Mouse (Mus musculus) intestine, embryonic 14.5 days (tissue): ENCODE measurements around the gene Mael. TPM values are rescaled to one million over a fixed set of nuclear protein-coding genes. Genes with fewer than 3 reads are reported as not detected.

Source experiments
- ATAC-seq: fragments of 200-750 bp; cut with Nextera tagmentation; replicated peaks from 2 replicates; pipeline ENCODE4 v1.8.0; 2017; ENCODE audit warnings: low read depth, moderate number of reproducible peaks, moderate TSS enrichment, moderate library complexity; ENCODE audit not compliant: low FRiP score, low TSS enrichment
- DNase-seq: peaks from one replicate; pipeline ENCODE4 v3.0.0-alpha.2; 2018; ENCODE audit warnings: low spot score
- H3K27ac ChIP-seq: fragments of 300-500 bp; sonication (generic); 2 replicates; pipeline ENCODE4 v1.5.1; 2014; ENCODE audit warnings: low read depth, mild to moderate bottlenecking, control low read depth
- H3K27me3 ChIP-seq: fragments of 300-500 bp; sonication (generic); replicated peaks from 2 replicates; pipeline ENCODE4 v1.6.1; 2014; ENCODE audit warnings: low read length, control low read depth; ENCODE audit not compliant: control insufficient read depth, insufficient read depth
- H3K36me3 ChIP-seq: fragments of 300-500 bp; sonication (generic); 2 replicates; pipeline ENCODE4 v1.6.1; 2014; ENCODE audit warnings: low read length, control low read depth; ENCODE audit not compliant: control insufficient read depth, insufficient read depth
- H3K4me1 ChIP-seq: fragments of 300-500 bp; sonication (generic); replicated peaks from 2 replicates; pipeline ENCODE4 v1.6.1; 2014; ENCODE audit warnings: low read length, control low read depth, mixed read lengths; ENCODE audit not compliant: control insufficient read depth, insufficient read depth
- H3K4me2 ChIP-seq: fragments of 300-500 bp; sonication (generic); 2 replicates; pipeline ENCODE4 v1.6.1; 2014; ENCODE audit warnings: low read length
- H3K4me3 ChIP-seq: fragments of 300-500 bp; sonication (generic); 2 replicates; pipeline ENCODE4 v1.5.1; 2014; ENCODE audit warnings: low read depth, low read length, control low read depth, mixed read lengths
- H3K9ac ChIP-seq: fragments of 300-500 bp; sonication (generic); 2 replicates; pipeline ENCODE4 v1.6.1; 2014; ENCODE audit warnings: mild to moderate bottlenecking, low read length
- H3K9me3 ChIP-seq: fragments of 300-500 bp; sonication (generic); 2 replicates; pipeline ENCODE4 v1.6.1; 2016; ENCODE audit warnings: low read length, control low read depth; ENCODE audit not compliant: control insufficient read depth
- WGBS: fragments of 180-500 bp; shearing (Covaris S2); extraction: QIAGEN DNeasy Blood & Tissue Kit; methylation state at CpG from one replicate; pipeline ENCODE4 v1.1.7; 2014; 5-methylcytosine and 5-hydroxymethylcytosine counted together
- polyA plus RNA-seq: library from polyadenylated mRNA; unstranded; fragments of >200 nt; fragmentation: Nextera tagmentation; extraction: Ambion mirVana; gene quantifications from 2 replicates; pipeline ENCODE4 v1.2.1, GENCODE M21; 2014

The Mael gene
- polyA plus RNA-seq, 1 experiment from 2014 or later = not detected

DNA sequence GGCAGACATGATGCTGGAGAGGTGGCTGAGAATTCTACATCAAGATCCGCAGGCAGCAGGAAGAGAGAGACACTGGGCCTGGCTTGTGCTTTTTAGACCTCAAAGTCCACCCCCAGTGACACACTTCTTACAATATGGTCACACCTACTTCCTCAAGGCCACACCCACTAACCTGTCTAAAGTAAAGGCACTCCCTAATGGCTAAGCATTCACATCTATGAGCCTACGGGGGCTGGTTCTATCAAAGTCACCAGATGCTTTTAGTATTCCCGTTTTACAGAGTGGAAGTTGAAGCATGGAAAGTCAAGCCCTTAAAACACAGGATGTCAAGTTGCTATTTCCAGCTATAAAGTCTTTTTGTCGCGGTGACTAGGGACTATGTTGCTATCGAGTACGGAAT, 70.5 kb downstream of the Mael start:
- H3K9me3 ChIP-seq = no peaks in the 10 kb centered on the region
- no peaks in the 10 kb centered on the region for H3K36me3 ChIP-seq
- H3K27me3 ChIP-seq = no peaks in the 10 kb centered on the region
- 93% methylated on average over 7 of the region's 7 CpGs for WGBS
- H3K4me2 ChIP-seq = no peak overlapping the region
- ATAC-seq (no peak), DNase-seq (no peak)
- no peak overlapping the region for H3K9ac ChIP-seq
- no peaks in the 10 kb centered on the region for H3K4me1 ChIP-seq
- no peak overlapping the region for H3K4me3 ChIP-seq
- no peak overlapping the region for H3K27ac ChIP-seq

DNA sequence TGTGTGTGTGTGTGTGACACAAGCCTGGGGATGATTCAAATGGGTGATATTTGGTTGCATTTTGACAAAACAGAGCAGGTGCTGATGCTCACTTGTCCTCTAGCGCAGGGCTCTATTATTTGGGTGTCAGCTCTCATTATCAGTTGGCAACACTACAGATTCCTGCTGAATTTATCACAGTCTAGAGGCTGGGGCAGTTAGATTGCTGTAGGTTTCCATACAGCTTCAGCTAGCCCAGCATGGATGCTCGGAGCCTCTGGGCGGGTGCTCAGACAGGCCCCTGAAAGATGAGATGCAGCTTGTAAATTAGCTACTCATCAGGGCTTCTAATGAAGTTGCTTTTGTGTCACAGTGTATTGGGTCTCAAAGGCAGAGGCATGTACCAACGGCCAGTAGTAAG, 71.1 kb downstream of the Mael start:
- ATAC-seq (no peak), DNase-seq (no peak)
- Histone ChIP-seq H3K36me3 (no peaks in the 10 kb centered on the region), H3K4me2 (no peak overlapping the region), H3K9ac (no peak overlapping the region), H3K27ac (no peak overlapping the region), H3K9me3 (no peaks in the 10 kb centered on the region), H3K27me3 (no peaks in the 10 kb centered on the region), H3K4me3 (no peak overlapping the region), H3K4me1 (no peaks in the 10 kb centered on the region)
- WGBS = 95% methylated on average over 4 of the region's 4 CpGs

DNA sequence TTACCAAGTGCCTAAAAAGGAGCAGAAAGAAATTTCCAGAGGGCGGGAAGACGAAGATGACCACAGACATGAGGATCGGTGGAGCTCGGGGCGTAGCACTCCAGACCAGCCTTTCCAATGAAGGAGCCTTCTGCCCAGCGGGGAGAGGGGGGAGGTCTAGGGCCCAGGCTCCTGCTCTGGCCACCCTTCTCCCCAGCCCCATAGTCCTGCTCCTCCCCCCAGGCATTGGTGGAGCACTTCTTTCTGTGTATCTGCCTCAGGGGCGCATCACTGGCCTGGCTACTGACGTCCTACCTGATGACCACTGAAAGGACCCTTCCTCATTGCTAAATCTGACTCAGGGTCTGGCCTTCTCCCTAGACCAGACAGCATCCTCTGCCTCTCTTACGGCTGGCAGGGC, 73.4 kb downstream of the Mael start:
- no peaks in the 10 kb centered on the region for H3K36me3 ChIP-seq
- H3K4me1 ChIP-seq = no peaks in the 10 kb centered on the region
- no peak overlapping the region for H3K27ac ChIP-seq
- H3K9ac ChIP-seq = no peak overlapping the region
- no peak overlapping the region for H3K4me2 ChIP-seq
- ATAC-seq (no peak), DNase-seq (no peak)
- H3K27me3 ChIP-seq = no peaks in the 10 kb centered on the region
- no peaks in the 10 kb centered on the region for H3K9me3 ChIP-seq
- no peak overlapping the region for H3K4me3 ChIP-seq
- 84% methylated on average over 9 of the region's 9 CpGs for WGBS

DNA sequence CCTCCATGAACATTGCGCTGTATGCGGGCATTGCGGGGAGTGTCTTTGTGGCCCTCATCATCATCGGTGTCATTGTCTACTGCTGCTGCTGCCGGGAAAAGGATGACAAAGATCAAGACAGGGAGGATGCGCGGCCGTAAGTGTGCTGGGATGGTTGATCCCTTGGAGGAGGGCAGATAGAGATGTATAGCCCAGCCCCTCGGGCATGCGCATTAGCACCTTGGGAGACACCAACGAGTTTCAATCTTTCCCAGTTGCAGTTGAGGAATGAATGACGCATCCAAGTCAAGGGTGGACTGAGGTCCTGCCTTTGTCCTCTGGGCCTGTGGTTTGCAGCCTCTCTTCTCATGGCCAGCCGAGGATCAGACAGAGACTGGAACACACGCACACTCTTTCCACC, 74.0 kb downstream of the Mael start:
- DNase-seq (no peak), ATAC-seq (no peak)
- Histone ChIP-seq H3K4me1 (no peaks in the 10 kb centered on the region), H3K9me3 (no peaks in the 10 kb centered on the region), H3K27me3 (0 out of 2 replicates have a peak, but pooled peaks cover under 1% of the 10 kb centered on the region), H3K9ac (no peak overlapping the region), H3K27ac (no peak overlapping the region), H3K4me2 (no peak overlapping the region), H3K4me3 (no peak overlapping the region), H3K36me3 (no peaks in the 10 kb centered on the region)
- 90% methylated on average over 14 of the region's 14 CpGs for WGBS

DNA sequence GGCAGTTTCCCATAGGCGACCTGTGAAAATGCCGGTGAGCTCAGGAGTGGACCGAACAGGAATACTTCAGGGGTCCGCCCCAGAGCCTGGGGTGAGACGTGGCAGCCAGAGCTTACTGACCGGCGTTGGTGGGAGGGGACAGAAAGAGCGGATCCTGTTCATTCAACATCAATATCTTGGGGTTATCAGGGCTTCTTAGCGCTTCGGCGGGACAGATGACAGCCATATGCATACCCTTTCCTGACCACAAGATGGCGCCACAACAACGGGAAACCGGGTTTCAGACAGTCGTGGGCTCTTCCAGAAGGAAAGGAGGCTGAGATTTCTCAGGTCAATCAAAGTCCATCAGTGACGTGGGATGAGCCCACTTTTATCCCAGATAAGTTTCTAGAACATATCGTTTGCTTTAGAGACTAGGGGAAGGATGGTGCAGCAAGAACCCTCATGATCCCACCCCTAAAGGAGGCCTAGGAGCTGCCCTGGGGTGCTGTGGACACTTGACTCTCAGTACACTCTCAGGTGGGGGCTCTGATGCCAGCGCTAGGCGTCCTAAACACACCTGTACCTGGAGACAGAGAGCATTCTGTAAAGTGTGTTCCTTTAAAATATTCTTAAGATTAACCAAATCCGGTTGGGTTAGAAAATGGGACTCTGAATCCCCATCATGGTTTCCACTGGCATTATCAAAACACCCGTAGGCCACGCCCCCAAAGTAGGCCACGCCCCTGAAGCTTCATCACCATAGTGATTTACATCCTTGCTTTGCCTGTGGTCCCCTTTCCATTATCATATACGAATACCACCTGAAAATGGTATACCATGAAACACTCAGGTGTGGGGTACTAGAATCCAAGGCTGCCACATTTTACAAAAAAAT, 77.7 kb downstream of the Mael start:
- H3K9ac ChIP-seq = no peak overlapping the region
- peak; percentile 51; the same call in 1 of the 2 replicates for ATAC-seq
- no peak overlapping the region for H3K4me3 ChIP-seq
- no peaks in the 10 kb centered on the region for H3K36me3 ChIP-seq
- H3K9me3 ChIP-seq = no peaks in the 10 kb centered on the region
- no peaks in the 10 kb centered on the region for H3K4me1 ChIP-seq
- no peak overlapping the region for H3K27ac ChIP-seq
- WGBS = 20% methylated on average over 24 of the region's 24 CpGs
- peaks cover 11% of the 10 kb centered on the region; the same call in 1 of the 2 replicates for H3K27me3 ChIP-seq
- DNase-seq = peak; percentile 91
- H3K4me2 ChIP-seq = peak overlapping the region; percentile 28

DNA sequence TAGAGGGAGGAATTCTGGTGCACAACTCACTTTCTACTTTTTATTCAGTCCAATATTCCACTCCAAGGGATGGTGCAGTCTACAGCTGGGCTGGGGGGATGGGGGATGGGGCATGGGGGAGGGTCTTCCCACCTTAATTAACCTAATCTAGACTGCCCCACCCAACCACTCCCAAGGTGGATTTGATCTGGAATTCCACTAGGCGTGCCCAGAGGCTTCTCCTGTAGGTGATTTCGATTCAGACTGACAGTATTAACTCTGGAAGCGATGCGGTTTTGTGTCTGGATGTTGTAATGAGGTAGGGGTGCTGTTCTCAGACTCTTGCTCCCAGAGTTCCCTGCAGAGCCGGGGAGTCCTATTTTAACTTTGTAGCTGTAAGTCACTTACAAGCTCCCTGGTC, 78.4 kb downstream of the Mael start:
- 52% methylated on average over 5 of the region's 5 CpGs for whole genome bisulfite sequencing
- H3K4me1 ChIP-seq = no peaks in the 10 kb centered on the region
- no peak overlapping the region for H3K27ac ChIP-seq
- H3K36me3 ChIP-seq = no peaks in the 10 kb centered on the region
- DNase-seq (no peak), ATAC-seq (no peak)
- no peak overlapping the region for H3K9ac ChIP-seq
- no peak overlapping the region for H3K4me3 ChIP-seq
- peak overlapping the region; percentile 28; the same call in 1 of the 2 replicates for H3K4me2 ChIP-seq
- H3K27me3 ChIP-seq = peaks cover 18% of the 10 kb centered on the region
- H3K9me3 ChIP-seq = no peaks in the 10 kb centered on the region

DNA sequence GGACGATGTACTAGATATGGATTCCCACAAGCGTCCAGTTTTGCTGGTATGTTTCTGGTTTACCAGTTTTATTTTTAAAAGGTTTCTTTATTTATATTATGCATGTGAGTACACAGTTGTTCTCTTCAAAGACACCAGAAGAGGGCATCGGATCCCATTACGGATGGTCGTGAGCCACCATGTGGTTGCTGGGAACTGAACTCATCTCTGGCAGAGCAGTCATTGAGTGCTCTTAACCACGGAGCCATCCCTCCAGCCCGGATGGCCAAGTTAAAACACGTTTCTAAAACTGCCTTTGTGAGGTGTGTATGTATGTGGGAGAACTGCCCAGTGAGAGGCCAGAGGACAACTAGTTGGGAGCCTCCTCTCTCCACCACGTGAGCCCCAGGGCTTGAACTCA, 79.9 kb downstream of the Mael start:
- WGBS = 59% methylated on average over 9 of the region's 9 CpGs
- H3K27me3 ChIP-seq = peaks cover 26% of the 10 kb centered on the region
- no peak for ATAC-seq

DNA sequence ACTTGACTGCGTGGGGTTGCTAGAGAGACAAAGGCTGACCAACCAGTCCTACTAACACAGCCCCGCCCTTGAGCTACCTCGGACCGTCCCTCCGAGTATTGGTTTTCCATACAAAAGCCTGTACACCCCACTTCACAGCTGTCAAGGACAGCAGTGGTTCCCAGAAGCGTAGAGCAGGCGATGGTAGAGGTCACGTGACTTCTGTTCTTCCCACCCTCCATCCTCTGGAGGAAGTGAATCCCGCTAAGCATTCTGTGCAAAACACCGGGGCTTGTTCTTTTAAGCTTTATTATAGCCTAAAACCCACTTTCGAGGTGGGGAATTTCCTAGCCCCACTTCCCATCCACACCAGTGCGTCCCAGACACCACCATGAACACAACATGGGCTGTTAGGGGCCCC, 80.8 kb downstream of the Mael start:
- H3K4me2 ChIP-seq = no peak overlapping the region
- no peaks in the 10 kb centered on the region for H3K9me3 ChIP-seq
- 76% methylated on average over 12 of the region's 12 CpGs for WGBS
- DNase-seq = no peak
- no peaks in the 10 kb centered on the region for H3K36me3 ChIP-seq
- H3K4me3 ChIP-seq = no peak overlapping the region
- ATAC-seq = no peak
- peaks cover 4% of the 10 kb centered on the region for H3K4me1 ChIP-seq
- H3K9ac ChIP-seq = no peak overlapping the region
- peaks cover 26% of the 10 kb centered on the region for H3K27me3 ChIP-seq
- no peak overlapping the region for H3K27ac ChIP-seq

More for the DNA sequence above, 79.9 kb downstream of the Mael start:
- H3K4me3 ChIP-seq = no peak overlapping the region
- peaks cover 4% of the 10 kb centered on the region for H3K4me1 ChIP-seq
- H3K4me2 ChIP-seq = no peak overlapping the region
- no peak overlapping the region for H3K27ac ChIP-seq
- H3K36me3 ChIP-seq = no peaks in the 10 kb centered on the region
- H3K9me3 ChIP-seq = no peaks in the 10 kb centered on the region
- no peak overlapping the region for H3K9ac ChIP-seq
- DNase-seq = no peak

DNA sequence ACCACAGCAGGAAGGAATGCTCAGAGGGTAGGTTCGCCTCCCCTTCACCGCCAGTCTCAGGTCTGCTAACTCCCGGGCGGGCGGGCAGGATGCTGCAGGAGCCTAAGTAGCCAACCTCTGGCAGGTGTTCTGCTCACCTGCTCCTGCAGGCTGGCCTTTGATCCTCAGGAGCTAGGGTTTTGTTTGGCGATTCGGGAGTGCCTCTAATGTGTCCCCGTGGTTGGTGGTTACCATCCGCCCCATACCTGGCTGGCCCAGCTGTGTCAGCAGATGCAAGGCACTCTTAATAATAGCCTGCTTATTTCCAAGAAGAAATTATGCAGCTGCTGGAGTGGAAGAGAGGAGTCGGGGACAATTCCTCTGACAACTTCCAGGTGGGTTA, 83.4 kb downstream of the Mael start:
- DNase-seq = no peak
- Histone ChIP-seq H3K9ac (no peak overlapping the region), H3K27ac (no peak overlapping the region), H3K9me3 (no peaks in the 10 kb centered on the region), H3K4me3 (no peak overlapping the region), H3K4me2 (no peak overlapping the region), H3K36me3 (no peaks in the 10 kb centered on the region), H3K4me1 (peaks cover 4% of the 10 kb centered on the region), H3K27me3 (peaks cover 26% of the 10 kb centered on the region)
- peak; percentile 26; the same call in 1 of the 2 replicates for ATAC-seq
- 34% methylated on average over 10 of the region's 10 CpGs for WGBS
